Mouse (Mus musculus): ENCODE results near the gene Lmnb2.

Gene Lmnb2

DNA sequence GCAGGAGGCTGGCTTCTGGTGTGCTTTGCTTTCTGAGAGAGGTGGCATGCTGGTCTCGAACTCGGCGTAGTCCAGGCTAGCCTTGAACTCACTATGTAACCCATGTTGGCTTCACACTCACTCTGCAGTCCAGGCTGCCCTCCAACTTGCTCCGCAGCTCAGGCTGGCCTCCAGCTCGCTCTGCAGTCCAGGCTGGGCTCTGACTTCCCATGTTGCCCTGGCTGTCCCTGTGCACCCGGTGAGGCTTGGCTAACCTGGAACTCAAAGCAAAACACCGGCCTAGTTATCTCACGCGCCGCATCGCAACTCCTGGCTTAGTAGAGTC is 62.3 kb downstream of the Lmnb2 start:
- no peak for DNase-seq (ENCODE audit: low read depth)

DNA sequence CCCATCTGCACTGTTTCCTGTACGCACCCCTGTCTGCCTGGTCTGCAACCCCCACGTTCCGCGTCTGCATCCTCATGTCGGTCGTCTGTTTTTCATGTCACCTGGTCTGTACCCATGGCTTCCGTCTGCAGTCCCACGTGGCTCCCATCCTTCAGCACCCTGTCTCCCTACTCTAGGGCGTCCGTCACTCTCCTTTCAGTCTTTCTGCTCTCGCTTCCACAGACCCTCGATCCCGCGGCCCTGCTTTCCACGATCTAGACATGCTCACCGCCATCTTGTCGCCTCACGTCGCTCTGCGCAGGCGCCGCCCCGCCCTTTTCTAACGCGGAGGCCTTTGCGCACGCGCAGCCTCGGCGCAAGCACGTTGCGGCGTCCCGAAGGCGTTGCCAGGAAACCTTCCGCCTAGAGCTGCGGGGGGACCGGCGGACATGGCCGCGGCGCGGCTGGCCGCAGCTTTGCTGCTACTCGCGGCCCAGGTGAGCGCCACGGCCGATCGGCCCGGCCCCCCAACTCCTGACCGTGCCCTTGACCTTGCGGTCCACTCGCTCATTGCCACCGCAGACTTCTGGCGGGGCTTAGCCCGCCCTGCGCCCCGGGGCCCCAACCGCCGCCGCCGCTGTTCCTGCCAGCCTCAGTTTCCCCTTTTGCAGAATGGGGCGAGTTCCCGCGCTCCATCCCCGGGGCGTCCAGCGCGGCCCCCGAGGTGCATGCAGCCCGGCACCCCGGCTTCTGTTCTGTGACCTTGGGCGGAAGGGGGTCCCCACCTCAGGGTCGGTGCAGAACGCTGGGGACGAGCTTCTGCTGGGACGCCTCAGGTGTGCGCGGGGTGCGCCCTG is 62.9 kb downstream of the Lmnb2 start, which contains the start of the genes Lsm7 and Sppl2b:
Lsm7 (minus strand) TSS at position 297 of the 836 bp plus-strand sequence.
Sppl2b (plus strand) TSS at position 363 of the 836 bp plus-strand sequence.
- DNase-seq (ENCODE audit: low read depth): peak; percentile 90
